Mouse (Mus musculus): Measurements from ENCODE around the gene Btrc. TPM values are rescaled to one million over a fixed set of nuclear protein-coding genes. Genes with fewer than 3 reads are reported as not detected.

Btrc gene
- total and polyA plus RNA-seq, 2 experiments from 2014 or later: 21.9 to 28.5 TPM

- H3K27ac ChIP-seq (ENCODE audit: low read depth): no peak overlapping the region
- no peaks in the 10 kb centered on the region for H3K27me3 ChIP-seq (ENCODE audit: control insufficient read depth, insufficient read depth, low read length)
- H3K36me3 ChIP-seq (replicated peaks; ENCODE audit: control insufficient read depth, insufficient read depth, low read length): 0 out of 2 replicates have a peak, but pooled peaks cover 4% of the 10 kb centered on the region
- no peak overlapping the region for H3K4me3 ChIP-seq (ENCODE audit: low read depth, low read length)
- no peak for DNase-seq (ENCODE audit: low spot score)
- 0 out of 2 replicates have a peak, but pooled peaks cover 4% of the 10 kb centered on the region for H3K4me1 ChIP-seq (ENCODE audit: control insufficient read depth, insufficient read depth)
- WGBS: 88% methylated on average over 5 of the region's 5 CpGs
- no peak for ATAC-seq (ENCODE audit: insufficient read depth, low read depth)
- TF ChIP-seq EP300 (IDR thresholded peaks at IDR 0.05; ENCODE audit: low read depth) (no peak), CTCF (IDR thresholded peaks at IDR 0.05; ENCODE audit: low read depth) (no peak)
- H3K9me3 ChIP-seq (replicated peaks; ENCODE audit: control insufficient read depth, low read length): no peaks in the 10 kb centered on the region
- no peak overlapping the region for H3K4me2 ChIP-seq (ENCODE audit: low read depth, low read length)
- H3K9ac ChIP-seq (replicated peaks; ENCODE audit: low read depth, low read length): no peak overlapping the region
Measured at GRCm38 (mm10) chr19:45438191-45438590, 74.7 kb downstream of the Btrc start.

- 0 out of 2 replicates have a peak, but pooled peaks cover 4% of the 10 kb centered on the region for H3K36me3 ChIP-seq (replicated peaks; ENCODE audit: control insufficient read depth, insufficient read depth, low read length)
- ATAC-seq (ENCODE audit: insufficient read depth, low read depth) (no peak), DNase-seq (ENCODE audit: low spot score) (no peak)
- H3K4me3 ChIP-seq (ENCODE audit: low read depth, low read length): no peak overlapping the region
- H3K27me3 ChIP-seq (ENCODE audit: control insufficient read depth, insufficient read depth, low read length): no peaks in the 10 kb centered on the region
- 68% methylated on average over 6 of the region's 6 CpGs for WGBS
- H3K27ac ChIP-seq (ENCODE audit: low read depth): no peak overlapping the region
- H3K4me1 ChIP-seq (ENCODE audit: control insufficient read depth, insufficient read depth): 0 out of 2 replicates have a peak, but pooled peaks cover 4% of the 10 kb centered on the region
- TF ChIP-seq EP300 (IDR thresholded peaks at IDR 0.05; ENCODE audit: low read depth): no peak
- peak; percentile 35 for TF ChIP-seq CTCF (IDR thresholded peaks at IDR 0.05; ENCODE audit: low read depth)
- no peak overlapping the region for H3K9ac ChIP-seq (replicated peaks; ENCODE audit: low read depth, low read length)
- H3K9me3 ChIP-seq (replicated peaks; ENCODE audit: control insufficient read depth, low read length): no peaks in the 10 kb centered on the region
- H3K4me2 ChIP-seq (ENCODE audit: low read depth, low read length): no peak overlapping the region
Measured at GRCm38 (mm10) chr19:45438928-45439846, 75.7 kb downstream of the Btrc start.

DNA sequence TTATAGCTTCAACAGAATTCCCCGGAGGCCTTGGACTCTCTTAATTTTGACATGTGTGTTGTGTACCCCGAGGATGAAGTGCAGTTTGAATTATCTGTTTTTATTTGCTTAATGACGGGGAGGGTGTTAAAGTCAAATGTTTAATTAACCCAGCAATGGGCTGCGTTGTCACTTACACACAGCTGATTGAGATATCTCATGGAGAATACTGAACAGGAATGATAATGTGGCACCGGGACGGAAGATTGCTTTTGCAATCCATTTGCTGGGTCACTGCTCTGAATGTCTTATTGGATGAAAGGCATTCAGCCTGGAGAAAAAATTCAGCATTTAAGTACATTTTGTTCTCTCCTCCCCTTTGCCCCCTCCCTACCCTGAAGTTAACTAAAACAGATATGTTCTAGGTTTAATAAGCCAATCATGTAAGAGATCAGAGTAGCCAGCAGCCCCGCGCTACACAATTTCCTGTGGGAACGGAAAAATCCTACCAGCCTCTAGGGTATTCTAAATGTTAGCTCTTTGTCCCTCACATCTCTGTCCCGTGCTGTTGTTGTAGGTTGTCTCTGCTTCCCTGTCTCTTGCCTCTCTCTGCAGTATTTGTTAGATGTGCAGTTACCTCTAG, 77.1 kb downstream of the Btrc start:
- no peak for TF ChIP-seq EP300 (IDR thresholded peaks at IDR 0.05; ENCODE audit: low read depth)
- TF ChIP-seq CTCF (IDR thresholded peaks at IDR 0.05; ENCODE audit: low read depth): no peak
- Histone ChIP-seq H3K27ac (ENCODE audit: low read depth) (peak overlapping the region; percentile 65), H3K27me3 (ENCODE audit: control insufficient read depth, insufficient read depth, low read length) (no peaks in the 10 kb centered on the region), H3K4me2 (ENCODE audit: low read depth, low read length) (peak overlapping the region; percentile 2; the same call in 1 of the 2 replicates), H3K9ac (replicated peaks; ENCODE audit: low read depth, low read length) (no peak overlapping the region), H3K36me3 (replicated peaks; ENCODE audit: control insufficient read depth, insufficient read depth, low read length) (0 out of 2 replicates have a peak, but pooled peaks cover 4% of the 10 kb centered on the region), H3K4me1 (ENCODE audit: control insufficient read depth, insufficient read depth) (0 out of 2 replicates have a peak, but pooled peaks cover 4% of the 10 kb centered on the region), H3K4me3 (ENCODE audit: low read depth, low read length) (no peak overlapping the region), H3K9me3 (replicated peaks; ENCODE audit: control insufficient read depth, low read length) (no peaks in the 10 kb centered on the region)
- 44% methylated on average over 10 of the region's 10 CpGs for WGBS
- no peak for DNase-seq (ENCODE audit: low spot score)
- peak; percentile 18; the same call in 1 of the 2 replicates for ATAC-seq (ENCODE audit: insufficient read depth, low read depth)

DNA sequence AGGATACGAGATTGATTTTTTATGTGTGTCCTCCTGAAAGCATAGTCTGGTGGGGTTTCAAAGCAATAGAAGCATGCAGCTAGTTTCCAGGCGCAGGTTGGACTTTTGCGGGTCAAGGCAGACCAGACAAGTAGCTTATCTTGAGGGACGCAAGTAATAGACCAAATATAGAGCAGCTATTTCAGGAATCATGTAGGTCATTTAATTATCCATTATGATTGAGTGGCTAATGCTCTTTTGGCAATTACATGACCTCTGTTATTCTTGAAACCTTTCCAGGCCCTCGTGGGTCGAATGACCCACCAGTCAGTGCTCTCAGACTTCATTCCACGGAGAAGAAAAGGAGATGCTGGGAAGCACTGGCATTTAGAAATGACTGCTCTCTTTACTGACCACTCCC, 78.2 kb downstream of the Btrc start:
- Histone ChIP-seq H3K27me3 (ENCODE audit: control insufficient read depth, insufficient read depth, low read length) (no peaks in the 10 kb centered on the region), H3K36me3 (replicated peaks; ENCODE audit: control insufficient read depth, insufficient read depth, low read length) (0 out of 2 replicates have a peak, but pooled peaks cover 4% of the 10 kb centered on the region), H3K4me2 (ENCODE audit: low read depth, low read length) (peak overlapping the region; percentile 41), H3K9ac (replicated peaks; ENCODE audit: low read depth, low read length) (0 out of 2 replicates have a peak overlapping the region, but pooled peaks have one; percentile 5), H3K4me1 (ENCODE audit: control insufficient read depth, insufficient read depth) (0 out of 2 replicates have a peak, but pooled peaks cover 4% of the 10 kb centered on the region), H3K9me3 (replicated peaks; ENCODE audit: control insufficient read depth, low read length) (no peaks in the 10 kb centered on the region), H3K27ac (ENCODE audit: low read depth) (peak overlapping the region; percentile 80), H3K4me3 (ENCODE audit: low read depth, low read length) (no peak overlapping the region)
- peak; percentile 39 for DNase-seq (ENCODE audit: low spot score)
- ATAC-seq (ENCODE audit: insufficient read depth, low read depth): peak; percentile 66
- WGBS: 17% methylated on average over 7 of the region's 7 CpGs
- TF ChIP-seq CTCF (IDR thresholded peaks at IDR 0.05; ENCODE audit: low read depth) (no peak), EP300 (IDR thresholded peaks at IDR 0.05; ENCODE audit: low read depth) (no peak)

GRCm38 (mm10) chr19:45445253-45445933, 81.9 kb downstream of the Btrc start:
- Histone ChIP-seq H3K4me2 (ENCODE audit: low read depth, low read length) (no peak overlapping the region), H3K27ac (ENCODE audit: low read depth) (0 out of 2 replicates have a peak overlapping the region, but pooled peaks have one; percentile 6), H3K4me3 (ENCODE audit: low read depth, low read length) (no peak overlapping the region), H3K9ac (replicated peaks; ENCODE audit: low read depth, low read length) (peak overlapping the region; percentile 12; the same call in 1 of the 2 replicates), H3K4me1 (ENCODE audit: control insufficient read depth, insufficient read depth) (0 out of 2 replicates have a peak, but pooled peaks cover under 1% of the 10 kb centered on the region), H3K9me3 (replicated peaks; ENCODE audit: control insufficient read depth, low read length) (no peaks in the 10 kb centered on the region), H3K27me3 (ENCODE audit: control insufficient read depth, insufficient read depth, low read length) (no peaks in the 10 kb centered on the region), H3K36me3 (replicated peaks; ENCODE audit: control insufficient read depth, insufficient read depth, low read length) (no peaks in the 10 kb centered on the region)
- 45% methylated on average over 6 of the region's 6 CpGs for WGBS
- DNase-seq (ENCODE audit: low spot score) (no peak), ATAC-seq (ENCODE audit: insufficient read depth, low read depth) (no peak)
- TF ChIP-seq EP300 (IDR thresholded peaks at IDR 0.05; ENCODE audit: low read depth): no peak
